Mouse (Mus musculus) layer of hippocampus, adult 2 months (tissue): ENCODE data around the gene Spats2l. TPM values are rescaled to one million over a fixed set of nuclear protein-coding genes. Genes with fewer than 3 reads are reported as not detected.

Experiments
- DNase-seq, 2 experiments: peaks; one replicate each; pipeline ENCODE4 v3.0.0; 2022; ENCODE audit warnings: low spot score in 2 of 2
- H3K27ac ChIP-seq: fragments of 200-600 bp; 2 replicates; pipeline ENCODE4 v1.8.1; 2022
- H3K4me3 ChIP-seq: fragments of 200-600 bp; 2 replicates; pipeline ENCODE4 v1.8.1; 2022; ENCODE audit warnings: mild to moderate bottlenecking
- CTCF ChIP-seq: fragments of 200-600 bp; conservative IDR thresholded peaks from 2 replicates; pipeline ENCODE4 v1.8.1; 2022; ENCODE audit warnings: antibody characterized with exemption, mild to moderate bottlenecking, moderate library complexity
- long read RNA-seq, 2 experiments: library from polyadenylated mRNA; stranded (forward); transcript quantifications; one replicate each; pipeline ENCODE4 v2.0.0; 2021; ENCODE audit warnings: borderline mapping rate in 2 of 2
- total RNA-seq, 2 experiments: library from RNA; stranded (reverse); gene quantifications; 2 replicates each; pipeline ENCODE4 v1.2.3; 2021

Spats2l gene
- total RNA-seq = 10 to 100 TPM; 19.6 to 21.6 TPM
- long read RNA-seq, experiment 1, transcript Spats2l-206 (14 exons, 3,929 nt) = major isoform, 6 of 17 reads
- long read RNA-seq, experiment 1, partial matches to known transcripts = 2 of 17 reads
- long read RNA-seq, experiment 1, other reads (novel, unspliced or antisense) = 9 of 17 reads
- long read RNA-seq, experiment 2, transcript Spats2l-206 (14 exons, 3,929 nt) = major isoform, 18 of 27 reads
- long read RNA-seq, experiment 2, partial matches to known transcripts = 1 of 27 reads
- long read RNA-seq, experiment 2, other reads (novel, unspliced or antisense) = 8 of 27 reads

GRCm38 (mm10) chr1:57774001-57774667, at the start of gene Spats2l:
Gene Spats2l (plus strand): TSS chr1:57774162.
- H3K27ac ChIP-seq = peak within 1 kb of the TSS; percentile 92
- peak in 1 of 2 experiments; percentile 11 for DNase-seq
- TF ChIP-seq CTCF = peak; percentile 66
- H3K4me3 ChIP-seq = peak within 1 kb of the TSS; percentile 56

GRCm38 (mm10) chr1:57725268-57725667, 48.7 kb upstream of the Spats2l start:
- Histone ChIP-seq H3K27ac (no peak overlapping the region), H3K4me3 (no peak overlapping the region)
- DNase-seq = no peak
- no peak for TF ChIP-seq CTCF

- no peak overlapping the region for H3K27ac ChIP-seq
- TF ChIP-seq CTCF = no peak
- DNase-seq = no peak
- no peak overlapping the region for H3K4me3 ChIP-seq
These were observed 38.1 kb upstream of the Spats2l start for GRCm38 (mm10) chr1:57735877-57736276.

- DNase-seq = no peak
- Histone ChIP-seq H3K27ac (no peak overlapping the region), H3K4me3 (no peak overlapping the region)
- no peak for TF ChIP-seq CTCF
These were observed 32.2 kb upstream of the Spats2l start for GRCm38 (mm10) chr1:57741740-57742139.

GRCm38 (mm10) chr1:57742266-57742665, 31.7 kb upstream of the Spats2l start:
- DNase-seq = no peak
- no peak for TF ChIP-seq CTCF
- Histone ChIP-seq H3K4me3 (no peak overlapping the region), H3K27ac (no peak overlapping the region)

GRCm38 (mm10) chr1:57751781-57752180, 22.2 kb upstream of the Spats2l start:
- Histone ChIP-seq H3K4me3 (no peak overlapping the region), H3K27ac (no peak overlapping the region)
- TF ChIP-seq CTCF = no peak
- no peak for DNase-seq

- H3K27ac ChIP-seq = no peak overlapping the region
- no peak for DNase-seq
- H3K4me3 ChIP-seq = no peak overlapping the region
- no peak for TF ChIP-seq CTCF
These were observed 7.6 kb upstream of the Spats2l start for GRCm38 (mm10) chr1:57766396-57766795.

GRCm38 (mm10) chr1:57773326-57773725, 636 bp upstream of the Spats2l start:
- Histone ChIP-seq H3K4me3 (no peak overlapping the region), H3K27ac (no peak overlapping the region)
- TF ChIP-seq CTCF = no peak
- DNase-seq = no peak

GRCm38 (mm10) chr1:57774668-57775495, 920 bp downstream of the Spats2l start:
- TF ChIP-seq CTCF = peak; percentile 49
- H3K27ac ChIP-seq = peak overlapping the region; percentile 92
- peak in 1 of 2 experiments; percentile 43 for DNase-seq
- H3K4me3 ChIP-seq = peak overlapping the region; percentile 56

- DNase-seq = peak in 1 of 2 experiments; percentile 9
- TF ChIP-seq CTCF = no peak
- Histone ChIP-seq H3K27ac (peak overlapping the region; percentile 92), H3K4me3 (peak overlapping the region; percentile 56)
These were observed 1.5 kb downstream of the Spats2l start for GRCm38 (mm10) chr1:57775496-57775790.

GRCm38 (mm10) chr1:57776671-57777281, 2.8 kb downstream of the Spats2l start:
- Histone ChIP-seq H3K27ac (no peak overlapping the region), H3K4me3 (no peak overlapping the region)
- peak; percentile 53 for TF ChIP-seq CTCF
- DNase-seq = no peak

- DNase-seq = no peak
- no peak overlapping the region for H3K4me3 ChIP-seq
- TF ChIP-seq CTCF = no peak
- H3K27ac ChIP-seq = no peak overlapping the region
These were observed 10.3 kb downstream of the Spats2l start for GRCm38 (mm10) chr1:57784300-57784699.

- DNase-seq = no peak
- Histone ChIP-seq H3K27ac (peak overlapping the region; percentile 47; the same call in 1 of the 2 replicates), H3K4me3 (peak overlapping the region; percentile 1; the same call in 1 of the 2 replicates)
- no peak for TF ChIP-seq CTCF
These were observed 15.9 kb downstream of the Spats2l start for GRCm38 (mm10) chr1:57789831-57790230.
